Mouse (Mus musculus) c-Kit-positive CD71-positive TER-119-positive erythroid progenitor cells, embryonic 14.5 days (primary cell): ENCODE measurements around the gene Tmem168.

Source experiments
- DNase-seq: peaks from one replicate; pipeline ENCODE4 v3.0.0-alpha.2; 2013; ENCODE audit warnings: low spot score

Tmem168 gene

DNA sequence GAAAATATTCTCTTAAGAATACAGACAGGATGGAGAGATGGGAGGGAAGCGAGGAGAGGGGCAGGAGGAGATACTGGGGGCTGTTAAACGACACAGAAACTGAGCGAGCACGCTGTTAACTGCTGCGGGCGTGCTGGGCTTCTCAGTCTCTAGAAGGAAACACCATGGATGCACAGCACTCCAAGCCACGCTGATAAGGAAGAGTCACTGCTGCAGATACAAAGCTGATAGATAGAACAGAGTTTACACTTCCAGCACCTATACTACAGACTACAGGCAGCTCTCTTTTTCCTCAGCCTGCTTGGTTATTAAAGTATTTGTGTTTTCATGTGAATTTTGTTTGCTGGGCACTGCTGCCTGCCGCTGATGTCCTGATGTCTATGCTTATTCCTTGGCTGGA, 21.7 kb downstream of the Tmem168 start:
- DNase-seq, result no peak

- no peak for DNase-seq
These were observed 23.1 kb downstream of the Tmem168 start for GRCm38 (mm10) chr6:13584788-13585187.

DNA sequence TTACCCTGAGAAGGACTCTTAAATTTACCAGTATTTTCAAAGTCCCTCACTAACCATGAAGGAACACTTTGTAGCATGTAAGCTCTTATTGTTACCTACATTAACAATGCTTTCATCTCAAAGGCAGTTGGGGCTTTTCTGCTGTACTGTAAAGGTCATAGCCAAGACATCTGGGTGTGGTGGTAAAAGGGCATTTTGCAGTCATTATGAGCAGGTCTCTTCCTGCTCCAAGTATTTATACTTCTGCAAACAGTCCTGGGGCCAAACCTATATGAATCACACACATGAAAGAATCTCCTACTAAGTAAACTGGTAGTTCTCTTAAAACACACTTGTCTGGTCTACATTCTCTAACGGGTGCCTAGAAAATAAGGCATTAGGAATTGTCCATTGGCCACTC, 25.8 kb downstream of the Tmem168 start:
- DNase-seq, result no peak

DNA sequence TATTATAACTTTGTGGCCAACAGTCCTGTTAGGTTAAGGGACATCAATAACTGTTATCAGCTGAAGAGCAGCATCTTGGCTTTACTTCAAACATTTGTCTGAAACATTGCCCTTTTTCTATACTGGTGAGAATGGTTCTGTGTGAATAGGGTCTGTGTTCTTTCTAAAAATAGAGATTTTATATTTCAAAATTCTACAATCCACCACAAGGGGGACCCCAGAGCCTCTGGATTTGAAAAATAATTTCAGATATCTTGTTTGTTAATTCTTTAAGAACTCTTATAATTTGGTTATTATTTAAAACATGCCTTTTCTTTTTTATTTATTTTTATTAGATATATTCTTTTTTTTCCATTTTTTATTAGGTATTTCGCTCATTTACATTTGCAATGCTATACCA, 42.2 kb downstream of the Tmem168 start:
- no peak for DNase-seq

- no peak for DNase-seq
These were observed 52.6 kb downstream of the Tmem168 start for GRCm38 (mm10) chr6:13555266-13555665.

- DNase-seq, result no peak
These were observed 66.1 kb downstream of the Tmem168 start for GRCm38 (mm10) chr6:13541761-13542160.

- DNase-seq, result no peak
These were observed 70.5 kb downstream of the Tmem168 start for GRCm38 (mm10) chr6:13537275-13537964.
